Mouse (Mus musculus) liver, adult 2 months (tissue): ENCODE results near the gene Ncapg2.

ENCODE experiments used
- CTCF ChIP-seq: fragments of 200-500 bp; IDR thresholded peaks from 2 replicates; pipeline ENCODE4 v1.5.1; 2011; ENCODE audit warnings: low read depth, low read length, control low read depth
- POLR2A ChIP-seq: fragments of 200-500 bp; IDR thresholded peaks from 2 replicates; pipeline ENCODE4 v1.6.1; 2011; ENCODE audit warnings: low read length, control low read depth; ENCODE audit not compliant: insufficient read depth; ENCODE audit errors: extremely low read depth

DNA sequence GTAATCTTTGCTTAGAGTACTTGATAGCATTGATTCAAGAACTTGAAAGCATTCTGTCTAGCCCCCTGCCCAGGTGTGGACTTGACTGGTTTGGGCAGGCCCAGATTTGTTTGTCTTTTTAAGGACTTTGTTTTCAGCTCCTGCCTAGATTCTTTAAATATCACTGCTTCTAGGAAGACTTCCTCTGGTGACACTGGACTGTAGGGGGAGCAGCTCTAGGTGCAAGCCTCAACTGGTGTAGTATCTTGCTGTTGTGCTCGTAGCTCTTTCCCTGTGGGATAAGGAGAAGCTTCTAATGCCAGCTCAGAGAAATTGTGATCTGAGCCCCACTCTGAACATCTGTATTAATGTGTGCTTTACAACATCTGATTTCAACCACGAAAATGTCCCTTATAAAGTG lies 10.9 kb upstream of the Ncapg2 start:
- TF ChIP-seq CTCF (no peak), POLR2A (no peak)
